Mouse (Mus musculus): Measurements from ENCODE around the gene Acat3.
"Not testable (repeated sequence)": the region's sequence is repeated elsewhere in the genome, so short reads cannot be mapped to it uniquely, and the experiment has no call there.

The Acat3 gene

DNA sequence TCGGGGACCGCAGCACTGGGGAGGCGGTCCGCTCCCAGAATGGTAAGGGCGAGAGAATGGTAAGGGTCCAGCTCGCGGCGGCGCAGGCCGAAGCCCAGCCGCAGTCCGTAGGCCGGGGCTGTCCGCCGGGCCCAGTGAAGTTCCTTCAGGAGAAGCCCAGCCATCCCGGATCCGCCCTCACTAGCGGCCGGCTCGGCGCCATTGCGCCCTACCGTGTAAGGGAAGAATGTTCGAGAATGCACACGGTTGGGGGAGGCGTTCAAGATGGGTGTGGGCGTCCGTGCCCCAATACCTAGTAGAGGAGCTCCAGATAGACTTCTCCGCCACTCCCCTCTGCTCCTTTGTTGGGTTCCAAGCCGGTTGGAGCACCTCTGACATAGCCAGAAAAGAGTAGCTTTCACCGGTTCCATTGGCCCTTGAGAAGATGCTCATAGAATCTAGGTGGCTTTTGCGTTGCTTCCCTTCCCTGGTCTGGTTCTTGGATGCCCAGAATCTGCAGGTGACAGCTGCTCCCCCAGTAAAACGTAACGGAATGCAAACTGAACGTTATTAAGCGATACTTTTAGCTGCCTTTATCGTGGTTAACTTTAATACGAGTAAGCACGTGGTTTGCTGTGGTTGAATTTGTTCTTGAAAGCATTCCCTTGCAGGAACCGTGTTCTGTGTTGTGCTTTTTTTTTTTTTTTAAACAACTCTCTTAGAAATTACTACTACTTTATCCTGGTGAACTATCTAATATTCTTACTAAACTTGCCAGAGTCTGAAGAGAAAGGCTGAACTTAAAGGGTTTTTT lies 23.6 kb downstream of the Acat3 start:
- no peak for DNase-seq (ENCODE audit: low spot score)

DNA sequence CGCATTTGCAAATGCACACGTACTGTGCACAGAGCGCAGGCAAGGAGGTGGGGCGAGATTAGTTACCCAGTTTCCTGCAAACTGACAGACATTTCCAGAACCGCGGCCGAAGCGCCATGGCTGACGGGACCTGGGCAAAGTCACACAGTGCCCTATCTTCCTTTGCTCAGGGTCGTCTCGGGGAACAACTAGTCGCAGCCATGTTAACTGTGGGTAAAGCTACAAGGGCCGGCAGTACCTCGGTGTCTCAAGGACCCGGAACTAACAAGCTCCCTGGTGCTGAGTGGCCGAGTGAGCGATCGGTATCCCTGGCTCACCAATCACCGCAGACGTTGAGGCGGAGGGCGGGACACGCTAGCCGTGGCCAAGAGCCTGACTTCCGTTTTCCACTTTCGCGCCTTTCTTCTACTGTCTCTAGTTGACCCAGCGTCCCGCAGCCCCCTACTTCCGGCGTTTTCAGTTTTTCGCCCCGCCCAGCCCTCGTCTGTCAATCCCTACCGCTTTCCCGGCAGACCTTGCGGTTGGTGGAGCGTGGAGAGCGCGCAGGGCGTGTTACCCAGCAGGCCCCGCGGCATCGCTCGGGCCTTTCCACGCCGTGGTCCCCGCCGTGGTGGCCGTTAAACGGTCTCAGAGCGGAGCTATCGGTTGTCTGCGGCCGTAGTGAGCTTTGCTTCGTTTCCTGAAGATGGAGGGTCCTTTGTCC lies 24.4 kb downstream of the Acat3 start, which contains the start of gene Mrpl18:
TSS of gene Mrpl18 (minus strand) at position 465 of the 703 bp plus-strand sequence.
- peak; percentile 93 for DNase-seq (ENCODE audit: low spot score)

DNA sequence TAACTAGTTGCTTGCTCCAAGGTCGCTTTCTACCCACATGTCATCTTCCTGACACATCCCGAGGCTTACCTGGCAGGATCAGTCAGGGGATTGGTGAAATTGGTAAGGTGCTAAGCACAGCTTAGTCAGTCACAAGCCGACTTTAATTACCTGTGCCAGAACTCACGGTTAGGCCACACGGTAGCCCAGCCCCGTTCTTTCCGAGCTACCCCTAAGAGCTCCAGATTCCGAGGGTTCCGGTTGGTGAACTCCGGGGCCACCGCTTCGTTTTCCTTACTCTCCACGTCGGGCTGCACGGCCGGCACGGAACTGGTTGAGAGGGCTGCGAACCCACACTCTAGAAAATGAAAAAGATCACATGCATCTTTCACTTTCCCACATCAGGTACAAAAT lies 24.9 kb downstream of the Acat3 start, which contains the start of gene Tcp1:
TSS of gene Tcp1 (plus strand) at position 214 of the 393 bp plus-strand sequence.
- DNase-seq (ENCODE audit: low spot score): no peak

DNA sequence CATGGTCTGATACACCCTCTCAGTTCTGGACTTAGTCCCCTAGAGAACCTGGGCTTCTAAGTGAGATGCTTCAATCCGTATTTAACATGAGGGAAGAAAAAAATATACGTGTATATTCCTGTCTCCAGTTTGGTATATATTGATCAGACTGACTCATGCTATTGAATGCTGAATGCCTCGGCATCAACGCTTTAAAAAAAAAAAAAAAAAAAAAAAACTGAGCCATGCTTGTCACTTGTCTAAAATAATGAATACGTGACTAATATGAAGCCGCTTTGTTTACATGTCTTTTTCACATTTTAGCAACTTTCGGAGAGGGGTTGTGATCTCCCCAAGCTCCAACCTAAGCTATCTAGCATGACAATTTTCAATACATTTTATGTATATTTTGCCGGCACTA lies 30.0 kb downstream of the Acat3 start:
- no peak for DNase-seq (ENCODE audit: low spot score)

DNA sequence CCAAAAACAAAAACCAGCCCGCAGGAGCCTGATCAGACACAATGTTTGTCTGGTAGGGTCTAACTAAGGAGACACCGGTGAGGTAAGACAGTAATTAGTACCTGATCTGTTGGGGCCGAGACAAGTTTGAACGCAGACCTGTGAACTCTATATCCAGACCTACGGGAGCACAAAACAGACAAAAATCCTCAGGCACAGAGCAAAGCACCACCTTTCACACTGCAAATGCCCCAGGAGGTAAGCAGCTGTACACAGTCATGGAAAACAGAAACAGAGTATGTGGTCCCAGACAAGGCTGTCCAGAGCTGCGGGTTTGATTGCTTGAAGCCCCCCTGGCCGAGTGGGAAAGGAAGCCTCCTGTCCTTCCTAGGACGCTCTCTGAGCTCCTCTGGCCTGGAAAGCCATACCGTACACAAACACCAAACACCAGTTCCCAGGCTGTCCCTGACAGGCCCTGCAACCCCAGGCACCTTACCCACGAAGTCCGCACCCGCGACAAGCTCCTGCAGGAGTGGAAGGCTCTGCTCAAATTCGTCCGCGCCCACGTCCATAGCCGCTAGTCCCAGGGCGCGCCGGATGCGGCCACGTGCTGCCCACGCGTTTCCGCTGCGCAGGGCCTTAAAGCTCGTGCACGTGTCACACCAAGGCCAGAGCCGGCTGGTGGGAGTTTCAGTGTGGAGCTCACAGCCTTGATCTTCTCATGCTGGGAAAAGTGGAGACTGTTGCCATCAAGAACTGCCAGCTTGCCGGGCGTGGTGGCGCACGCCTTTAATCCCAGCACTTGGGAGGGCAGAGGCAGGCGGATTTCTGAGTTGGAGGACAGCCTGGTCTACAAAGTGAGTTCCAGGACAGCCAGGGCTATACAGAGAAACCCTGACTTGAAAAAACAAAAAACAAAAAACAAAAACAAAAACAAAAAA lies 30.8 kb downstream of the Acat3 start, which contains the start of gene Pnldc1:
TSS of gene Pnldc1 (minus strand) at position 870 of the 920 bp plus-strand sequence.
- DNase-seq (ENCODE audit: low spot score): no peak

DNA sequence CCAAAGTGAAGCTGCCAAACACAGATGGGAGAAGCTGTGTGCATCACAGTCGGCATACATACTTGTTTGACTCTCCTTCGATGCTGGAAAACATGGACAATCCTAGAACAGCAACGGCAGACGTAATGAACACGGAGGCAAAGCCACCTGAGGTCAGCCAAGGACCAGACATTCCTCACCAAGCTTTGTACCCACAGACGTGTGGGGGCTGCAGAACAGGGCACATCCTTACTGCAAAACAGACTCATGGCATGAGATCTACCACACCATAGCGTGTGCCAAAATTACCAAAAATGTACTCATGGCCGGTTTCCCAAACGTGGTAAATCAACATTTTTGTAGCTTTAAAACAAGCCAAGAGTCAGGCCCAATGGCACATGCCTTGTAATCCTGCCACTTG lies 34.0 kb downstream of the Acat3 start:
- DNase-seq (ENCODE audit: low spot score): no peak

DNA sequence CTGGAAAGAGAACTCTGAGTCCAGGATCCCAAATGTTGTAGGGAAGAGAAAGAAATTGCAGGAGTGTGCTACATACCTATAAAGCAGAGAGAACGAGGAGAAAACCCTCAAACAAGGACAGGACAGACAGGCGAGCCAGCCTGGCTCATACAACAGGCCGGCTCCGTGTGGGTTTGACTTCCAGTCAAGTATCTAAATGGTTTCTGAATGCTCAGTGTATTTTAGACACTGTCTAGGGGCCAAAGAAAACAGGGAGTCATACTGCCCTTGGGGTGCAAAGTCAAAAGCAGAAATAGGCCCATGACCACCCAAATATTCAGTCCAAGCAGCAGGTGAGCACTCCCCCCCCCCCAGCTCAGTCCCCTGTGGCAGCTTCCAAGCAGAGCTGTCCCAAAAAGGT lies 34.6 kb downstream of the Acat3 start:
- DNase-seq (ENCODE audit: low spot score): no peak

GRCm38 (mm10) chr17:12904349-12904748 lies 36.1 kb downstream of the Acat3 start:
- DNase-seq (ENCODE audit: low spot score): no peak

DNA sequence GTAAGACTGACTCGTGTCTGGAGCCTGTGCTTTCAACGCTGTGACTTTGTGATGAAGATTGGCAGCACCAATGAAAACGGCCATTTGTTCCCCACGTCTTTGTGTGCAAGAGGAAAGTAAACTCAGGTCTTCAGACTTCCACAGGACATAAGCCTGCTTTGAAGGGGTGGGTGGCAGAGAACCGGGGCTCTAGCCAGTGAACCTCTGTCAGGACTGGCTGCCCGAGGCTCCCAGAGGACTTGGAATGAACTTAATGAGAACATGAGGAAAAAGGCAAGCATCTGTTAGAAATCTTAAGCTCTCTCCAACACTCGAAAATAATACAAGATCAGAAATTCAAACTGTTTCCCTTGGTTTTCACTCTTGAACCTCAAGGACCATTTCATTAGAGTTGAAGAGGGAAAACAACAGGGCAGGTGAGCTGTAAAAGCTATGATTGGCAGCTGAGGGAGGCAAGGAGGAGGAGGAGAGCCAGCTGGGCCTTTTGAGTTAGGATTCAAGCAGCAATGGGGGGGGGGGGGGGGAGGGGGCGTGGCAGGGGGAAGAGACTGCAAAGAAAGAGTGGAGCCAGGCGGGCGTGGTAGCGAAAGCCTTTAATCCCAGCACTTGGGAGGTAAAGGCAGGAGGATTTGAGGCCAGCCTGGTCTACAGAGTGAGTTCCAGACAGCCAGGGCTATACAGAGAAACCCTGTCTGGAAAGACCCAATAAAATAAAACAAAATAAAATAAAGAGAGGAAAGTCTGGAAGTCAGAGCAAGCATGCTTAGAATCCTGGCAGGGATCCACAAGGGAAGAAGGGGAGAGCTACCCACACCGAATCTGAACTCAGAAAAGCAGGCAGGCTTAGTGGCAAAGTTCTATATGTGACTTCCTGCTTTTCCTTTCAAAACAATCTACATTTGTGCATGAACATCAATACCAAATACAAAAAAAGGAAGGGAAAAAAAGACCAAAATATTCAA lies 36.7 kb downstream of the Acat3 start:
- DNase-seq (ENCODE audit: low spot score): no peak

GRCm38 (mm10) chr17:12902291-12902690 lies 38.1 kb downstream of the Acat3 start:
- no peak for DNase-seq (ENCODE audit: low spot score)

GRCm38 (mm10) chr17:12898607-12899006 lies 41.8 kb downstream of the Acat3 start:
- DNase-seq (ENCODE audit: low spot score): not testable (repeated sequence)

- DNase-seq (ENCODE audit: low spot score): no peak
Observed at GRCm38 (mm10) chr17:12897674-12898073, 42.7 kb downstream of the Acat3 start.

DNA sequence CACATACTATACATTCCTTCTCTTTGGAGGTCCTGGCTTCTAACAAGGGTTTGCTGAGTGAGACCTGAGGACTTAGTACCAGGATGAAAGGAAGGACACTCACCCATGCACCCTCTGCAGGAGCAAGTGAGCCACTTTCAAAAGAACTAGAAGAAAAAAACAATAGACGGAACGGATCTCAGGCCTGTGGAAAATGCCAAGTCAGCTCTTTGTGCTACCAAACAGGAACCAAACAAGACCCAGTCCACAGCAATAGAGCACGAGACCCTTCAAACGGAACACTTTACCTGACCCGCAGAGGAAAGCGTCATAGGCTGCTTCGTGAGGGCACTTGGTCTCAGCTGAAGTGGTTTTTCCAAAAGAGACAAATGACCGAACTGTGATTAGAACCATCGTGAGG lies 48.4 kb downstream of the Acat3 start:
- DNase-seq (ENCODE audit: low spot score): no peak

- DNase-seq (ENCODE audit: low spot score): no peak
Observed at GRCm38 (mm10) chr17:12891054-12891453, 49.3 kb downstream of the Acat3 start.

GRCm38 (mm10) chr17:12887021-12887775 lies 53.2 kb downstream of the Acat3 start:
- DNase-seq (ENCODE audit: low spot score): no peak

- DNase-seq (ENCODE audit: low spot score): no peak
Observed at GRCm38 (mm10) chr17:12886620-12887019, 53.8 kb downstream of the Acat3 start.

- DNase-seq (ENCODE audit: low spot score): no peak
Observed at GRCm38 (mm10) chr17:12881216-12881615, 59.2 kb downstream of the Acat3 start.

- DNase-seq (ENCODE audit: low spot score): peak; percentile 45
Observed at GRCm38 (mm10) chr17:12880178-12880577, 60.2 kb downstream of the Acat3 start.

DNA sequence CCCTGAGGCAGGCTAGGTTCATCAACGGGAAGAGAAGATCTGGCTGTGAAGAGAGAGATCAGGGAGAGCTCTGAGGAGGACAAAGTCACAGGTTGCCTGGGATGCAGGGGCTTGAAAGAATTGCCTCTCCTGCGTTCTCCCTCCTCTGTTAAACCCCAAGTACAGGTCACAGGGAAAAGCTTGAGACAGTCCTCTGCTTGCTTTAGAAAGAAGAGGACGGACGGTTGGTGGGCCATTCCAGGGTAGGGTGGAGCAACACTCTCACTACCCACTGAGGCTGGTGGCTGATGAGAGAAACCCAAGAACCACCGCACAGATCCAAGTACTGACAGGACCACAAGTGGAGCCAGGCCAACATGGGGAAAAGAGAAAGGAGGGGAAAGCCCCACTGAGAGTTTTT lies 64.7 kb downstream of the Acat3 start, which contains the start of gene Mrgprh:
TSS of gene Mrgprh (plus strand) at position 301 of the 400 bp plus-strand sequence.
- no peak for DNase-seq (ENCODE audit: low spot score)

Data from urinary bladder, postnatal 10 days (tissue).